Mouse (Mus musculus) embryo, embryonic 10.5 days (tissue): ENCODE measurements around the gene Epb41l2.

Source experiments
- DNase-seq: peaks from one replicate; pipeline ENCODE4 v3.0.0-alpha.2; 2015; ENCODE audit warnings: low spot score

Gene Epb41l2

GRCm38 (mm10) chr10:25359208-25359958 is at the start of gene Epb41l2:
Epb41l2 (plus strand) TSS chr10:25359798.
- DNase-seq = peak; percentile 84

- no peak for DNase-seq
Measured at GRCm38 (mm10) chr10:25309996-25310395, 49.6 kb upstream of the Epb41l2 start.

- DNase-seq = no peak
Measured at GRCm38 (mm10) chr10:25310736-25311135, 48.9 kb upstream of the Epb41l2 start.

GRCm38 (mm10) chr10:25311554-25312212 is 47.9 kb upstream of the Epb41l2 start:
- no peak for DNase-seq

- DNase-seq = peak; percentile 54
Measured at GRCm38 (mm10) chr10:25313856-25314584, 45.6 kb upstream of the Epb41l2 start.

- DNase-seq = no peak
Measured at GRCm38 (mm10) chr10:25317665-25318064, 41.9 kb upstream of the Epb41l2 start.

GRCm38 (mm10) chr10:25318405-25318804 is 41.2 kb upstream of the Epb41l2 start:
- DNase-seq = no peak

- DNase-seq = no peak
Measured at GRCm38 (mm10) chr10:25319531-25319930, 40.1 kb upstream of the Epb41l2 start.

GRCm38 (mm10) chr10:25321198-25321597 is 38.4 kb upstream of the Epb41l2 start:
- DNase-seq = no peak

- DNase-seq = no peak
Measured at GRCm38 (mm10) chr10:25325690-25326089, 33.9 kb upstream of the Epb41l2 start.

GRCm38 (mm10) chr10:25327511-25327910 is 32.1 kb upstream of the Epb41l2 start:
- DNase-seq = no peak

GRCm38 (mm10) chr10:25330094-25330493 is 29.5 kb upstream of the Epb41l2 start:
- DNase-seq = no peak

GRCm38 (mm10) chr10:25331321-25332049 is 28.1 kb upstream of the Epb41l2 start:
- no peak for DNase-seq

- DNase-seq = no peak
Measured at GRCm38 (mm10) chr10:25333390-25334079, 26.1 kb upstream of the Epb41l2 start.

- no peak for DNase-seq
Measured at GRCm38 (mm10) chr10:25340675-25341074, 18.9 kb upstream of the Epb41l2 start.

GRCm38 (mm10) chr10:25342801-25343200 is 16.8 kb upstream of the Epb41l2 start:
- DNase-seq = no peak

GRCm38 (mm10) chr10:25353941-25354340 is 5.7 kb upstream of the Epb41l2 start:
- DNase-seq = no peak

GRCm38 (mm10) chr10:25354390-25354789 is 5.2 kb upstream of the Epb41l2 start:
- no peak for DNase-seq

GRCm38 (mm10) chr10:25359959-25360811 is 587 bp downstream of the Epb41l2 start:
- DNase-seq = peak; percentile 62

GRCm38 (mm10) chr10:25362235-25362634 is 2.6 kb downstream of the Epb41l2 start:
- DNase-seq = no peak

- no peak for DNase-seq
Measured at GRCm38 (mm10) chr10:25365158-25365557, 5.6 kb downstream of the Epb41l2 start.
